Mouse (Mus musculus) cerebellum, postnatal 4 days (tissue): ENCODE data around the gene Shisa2.
"Not testable (repeated sequence)": the region's sequence is repeated elsewhere in the genome, so short reads cannot be mapped to it uniquely, and the experiment has no call there.

Source experiments
- DNase-seq, 2 experiments: peaks; one replicate each; pipeline ENCODE4 v3.0.0; 2022; ENCODE audit warnings: low spot score in 2 of 2, mixed read lengths in 1 of 2

Gene Shisa2

DNA sequence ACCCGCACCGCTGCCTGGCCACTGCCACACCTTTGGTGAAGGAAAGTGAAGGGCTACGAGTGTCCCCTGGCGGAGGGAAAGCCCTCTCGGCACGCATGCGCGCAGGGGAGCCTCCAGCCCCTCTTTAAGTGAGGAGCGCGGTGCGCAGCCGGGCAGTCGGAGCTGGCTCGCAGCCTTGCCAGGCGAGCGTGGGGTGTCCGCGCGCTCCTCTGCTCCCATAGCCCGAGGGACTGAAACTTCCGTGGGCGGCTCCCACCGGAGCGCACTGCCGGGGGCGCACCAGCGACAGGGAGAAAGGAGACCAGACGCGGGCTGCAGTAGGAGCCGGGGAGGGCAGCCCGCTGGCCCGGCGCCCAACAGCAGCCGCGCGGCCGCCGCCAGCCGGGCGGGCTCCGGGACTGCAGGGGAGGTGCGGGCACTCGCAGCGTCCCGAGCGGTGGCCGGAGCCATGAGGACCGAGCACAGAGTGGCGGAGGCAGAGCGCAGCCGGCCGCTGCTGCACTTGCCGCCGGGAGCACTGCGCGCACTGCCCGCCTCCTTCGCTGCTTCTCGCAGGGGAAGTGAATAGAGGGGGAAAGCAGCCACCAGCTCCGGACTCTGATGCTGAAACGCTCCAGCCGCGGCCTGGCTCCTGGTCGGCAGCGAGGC lies at the start of gene Shisa2:
TSS of gene Shisa2 (plus strand) at position 151 of the 648 bp plus-strand sequence.
- peak; percentile 47 to 73 for DNase-seq

DNA sequence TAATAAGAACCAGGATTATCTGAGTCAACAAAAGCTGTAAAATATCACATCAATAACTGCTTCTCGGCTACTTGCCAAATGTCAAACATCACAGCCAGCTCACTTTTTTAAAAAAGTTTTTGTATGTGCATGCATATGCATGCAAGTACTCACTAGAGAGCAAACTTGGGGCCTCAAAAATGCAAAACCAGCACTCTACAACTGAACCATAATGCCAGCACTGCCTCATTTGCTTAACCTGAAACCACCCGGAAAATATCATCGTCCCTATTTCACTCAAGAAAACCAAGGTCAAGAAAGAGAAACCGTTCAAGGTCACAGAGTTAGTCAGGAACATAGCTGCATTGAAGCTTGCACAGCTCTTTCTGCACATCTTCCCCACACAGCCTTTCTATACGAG lies 48.7 kb upstream of the Shisa2 start:
- DNase-seq, result no peak

DNA sequence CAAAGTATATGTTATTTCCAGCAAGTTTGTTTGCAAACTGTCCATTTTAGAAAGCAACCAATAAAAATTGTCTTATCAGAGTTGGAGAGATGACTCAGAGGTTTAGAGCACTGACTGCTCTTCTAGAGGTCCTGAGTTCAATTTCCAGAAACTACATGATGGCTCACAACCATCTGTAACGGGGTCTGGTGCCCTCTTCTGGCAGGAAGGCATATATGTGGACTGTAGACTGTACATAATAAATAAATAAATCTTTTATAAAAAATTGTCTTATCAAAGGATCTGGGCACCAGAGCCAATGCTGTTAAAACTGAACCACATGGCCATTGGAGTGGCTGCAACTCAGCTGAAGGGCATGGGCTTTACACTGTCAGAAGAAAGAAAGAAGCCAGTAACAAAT lies 34.5 kb upstream of the Shisa2 start:
- no peak for DNase-seq

DNA sequence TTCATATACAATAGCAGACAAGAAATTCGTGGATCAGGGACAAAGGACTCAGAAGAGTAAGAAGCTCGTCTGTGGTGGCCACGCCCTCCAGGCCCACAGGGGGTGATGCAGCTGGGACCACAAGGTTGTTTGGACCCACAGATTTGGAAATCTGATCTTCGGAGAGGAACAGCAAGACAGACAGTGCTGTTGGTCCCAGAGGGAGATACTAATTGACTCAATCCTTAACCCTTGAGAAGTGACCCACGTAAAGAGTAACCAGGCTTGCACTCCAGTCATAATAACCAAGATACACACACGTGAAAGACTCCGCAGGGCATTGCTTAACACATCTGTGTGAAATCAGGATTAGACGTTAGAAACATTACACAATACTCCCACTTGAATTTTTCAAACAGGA lies 33.2 kb upstream of the Shisa2 start:
- DNase-seq, result no peak

DNA sequence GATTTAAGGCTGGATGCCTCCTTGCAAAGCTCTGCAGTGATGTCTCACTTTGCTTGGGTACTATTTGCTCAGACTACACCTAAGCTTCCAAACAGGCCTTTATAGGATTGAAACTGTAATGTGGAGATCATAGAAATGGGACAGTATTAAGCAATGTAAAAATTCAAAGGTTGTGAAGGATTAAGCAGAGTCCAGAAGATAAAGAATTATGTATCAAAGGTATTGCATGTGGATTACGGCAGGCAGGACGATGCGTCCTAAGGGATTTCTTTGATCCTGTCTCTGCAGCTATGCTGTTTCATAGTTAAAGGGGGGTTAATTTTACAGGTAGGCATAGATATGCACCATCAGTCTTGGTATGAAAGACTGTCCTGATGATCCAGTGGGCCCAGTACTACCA lies 32.5 kb upstream of the Shisa2 start:
- no peak for DNase-seq

DNA sequence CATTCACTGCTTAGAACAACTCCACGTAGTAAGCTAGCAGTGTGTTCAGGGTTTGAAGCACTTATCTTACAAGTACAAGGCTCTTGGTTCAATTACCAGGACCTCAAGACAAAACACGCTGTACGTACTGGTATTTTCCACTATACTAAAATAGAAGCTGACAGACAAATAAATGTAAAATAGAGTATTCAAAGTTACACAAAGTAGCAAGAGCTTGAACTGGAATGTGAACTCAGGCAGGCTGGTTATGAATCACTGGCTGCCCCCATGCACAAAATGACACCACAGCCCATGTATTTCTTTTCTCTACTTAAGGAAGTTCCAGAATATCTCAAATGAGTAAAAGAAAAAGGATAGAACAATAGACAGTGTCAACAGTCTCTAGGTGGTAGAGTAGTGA lies 30.1 kb upstream of the Shisa2 start:
- no peak for DNase-seq

DNA sequence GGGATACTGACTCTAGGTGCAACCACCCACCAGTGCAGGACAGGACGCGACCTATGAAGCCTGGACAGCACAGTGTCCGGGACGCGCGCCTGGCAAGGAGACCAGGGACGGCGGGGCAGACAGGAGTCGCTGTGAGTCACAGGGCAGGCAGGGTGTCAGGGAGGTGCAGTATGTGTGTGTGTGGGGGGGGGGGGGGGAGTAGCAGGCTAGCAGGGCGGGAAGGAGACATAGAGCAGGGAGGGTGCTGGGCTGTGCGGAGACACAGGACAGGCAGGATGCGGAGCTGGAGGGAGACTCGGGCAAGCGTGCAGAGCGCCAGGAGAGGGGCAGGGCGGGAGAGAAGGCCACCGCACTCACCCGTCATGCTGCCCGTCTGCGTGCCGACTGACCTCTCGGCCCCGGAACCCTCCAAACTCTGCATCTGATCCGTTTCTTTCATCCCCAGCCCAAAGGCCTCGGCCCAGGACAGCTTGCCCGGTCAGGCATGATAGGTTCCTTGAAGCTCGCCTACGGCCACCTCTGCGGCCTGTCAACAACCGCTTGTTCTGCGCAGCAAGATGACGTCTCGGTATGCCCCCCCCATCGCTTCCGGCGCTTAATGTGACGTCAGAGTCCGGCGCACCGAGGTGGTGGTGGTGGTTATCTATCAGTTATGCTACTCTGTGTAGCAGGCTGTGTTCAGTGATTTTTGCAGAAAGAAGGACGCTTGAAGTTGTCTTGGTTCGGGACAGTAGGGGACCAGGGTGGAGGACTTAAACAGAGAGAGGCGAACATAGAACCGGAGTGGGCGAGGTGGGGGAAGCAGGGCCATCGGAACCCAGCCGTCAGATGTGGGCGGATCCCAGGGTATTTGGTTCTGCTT lies 27.5 kb upstream of the Shisa2 start, which contains the start of gene Cdadc1:
TSS of gene Cdadc1 (minus strand) at position 562 of the 862 bp plus-strand sequence.
- DNase-seq, result peak; percentile 99

DNA sequence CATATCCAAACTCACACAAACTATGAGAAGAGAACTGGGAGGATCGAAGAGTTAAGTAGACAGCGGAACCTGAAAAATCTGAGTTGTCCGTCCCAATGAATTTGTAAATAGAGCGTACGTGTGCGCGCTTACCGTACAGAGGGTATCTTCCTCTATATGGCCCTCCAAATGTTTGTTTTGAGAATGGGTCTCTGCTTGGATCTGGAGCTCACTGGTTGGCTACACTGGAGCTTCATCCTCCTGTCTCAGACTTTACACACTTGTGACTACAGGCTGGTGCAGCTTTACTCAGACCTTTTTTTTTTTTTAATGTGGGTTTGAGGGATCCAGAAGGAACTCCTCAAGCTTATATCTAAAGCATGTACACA lies 26.9 kb upstream of the Shisa2 start:
- no peak for DNase-seq

DNA sequence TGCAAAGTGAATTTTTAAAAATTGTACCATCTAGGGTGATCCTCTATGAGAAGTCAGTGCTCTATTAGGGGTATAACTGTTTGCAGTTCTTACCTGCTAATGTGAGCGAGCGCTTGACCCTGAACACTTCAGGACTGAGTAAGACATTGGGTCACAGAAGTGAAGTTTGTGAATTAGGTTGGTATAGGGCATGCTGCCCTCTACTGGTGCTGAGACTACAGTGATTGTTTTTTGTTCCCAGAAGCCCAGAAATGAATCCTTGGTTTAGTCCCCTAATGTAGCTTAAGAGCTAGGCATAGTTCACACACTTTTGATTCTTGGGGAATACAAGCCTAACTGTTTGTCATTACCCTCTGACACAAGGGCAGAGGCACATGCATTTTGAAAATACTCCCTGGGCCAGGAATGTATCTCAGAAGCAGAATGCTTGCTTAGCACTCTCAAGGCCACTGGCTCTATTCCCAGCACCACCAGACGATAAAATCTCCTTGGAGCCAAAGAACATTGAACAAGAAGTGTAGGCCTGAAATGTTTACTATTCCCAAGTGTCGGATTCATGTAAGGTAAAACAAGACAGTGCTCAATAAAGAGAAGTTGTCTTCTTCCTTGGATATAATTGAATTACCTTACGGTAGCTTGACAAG lies 21.0 kb upstream of the Shisa2 start:
- no peak for DNase-seq

DNA sequence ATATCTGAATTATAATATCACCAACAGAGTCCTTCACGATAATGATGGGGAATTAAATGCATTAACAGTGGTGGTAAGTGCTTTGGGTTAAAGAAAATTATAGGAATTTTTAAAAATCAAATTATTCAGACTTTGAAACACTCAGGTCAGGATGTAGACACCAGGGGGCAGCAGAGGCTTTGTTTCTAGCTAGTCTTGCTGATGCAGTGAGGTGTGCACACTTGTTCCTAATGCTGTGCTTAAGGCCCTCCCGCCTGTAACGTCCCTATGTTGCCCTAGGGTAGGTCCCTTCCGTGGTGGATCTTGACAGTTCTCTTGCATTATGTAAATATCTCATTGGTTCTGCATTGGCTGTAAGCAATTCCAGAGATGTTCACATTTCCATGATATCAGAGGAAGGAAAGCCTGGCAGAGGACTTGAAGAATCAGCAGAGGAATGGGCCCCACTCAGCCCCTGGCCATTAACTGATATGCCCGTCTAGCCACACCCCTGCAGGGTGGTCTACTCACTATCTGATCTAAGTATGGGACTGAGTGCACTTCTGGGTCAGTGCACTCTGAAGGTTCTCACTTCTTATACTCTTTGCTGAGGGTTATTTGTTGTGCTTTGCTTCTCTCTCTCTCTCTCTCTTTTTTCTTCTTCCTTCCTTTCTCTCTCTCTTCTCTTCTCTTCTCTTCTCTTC lies 19.3 kb upstream of the Shisa2 start:
- DNase-seq, result peak; percentile 65 to 75

DNA sequence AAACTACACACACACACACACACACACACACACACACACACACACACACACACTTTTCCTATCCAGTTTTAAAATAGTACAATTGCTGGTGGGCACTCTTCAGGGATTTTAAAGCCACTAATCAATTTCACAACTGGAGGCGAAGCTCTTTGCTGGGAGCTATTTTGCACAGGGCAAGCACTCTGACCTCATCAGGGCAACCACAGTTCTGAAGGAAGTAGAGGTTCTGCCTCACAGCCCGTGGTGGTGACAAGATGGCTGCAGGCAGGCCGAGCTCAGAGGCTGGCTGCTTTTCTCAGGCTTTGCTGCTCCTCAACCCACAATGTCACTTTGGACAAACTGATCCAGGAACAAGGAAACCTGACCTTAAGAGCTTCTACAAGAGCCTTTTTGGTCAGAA lies 18.1 kb upstream of the Shisa2 start:
- no peak for DNase-seq

DNA sequence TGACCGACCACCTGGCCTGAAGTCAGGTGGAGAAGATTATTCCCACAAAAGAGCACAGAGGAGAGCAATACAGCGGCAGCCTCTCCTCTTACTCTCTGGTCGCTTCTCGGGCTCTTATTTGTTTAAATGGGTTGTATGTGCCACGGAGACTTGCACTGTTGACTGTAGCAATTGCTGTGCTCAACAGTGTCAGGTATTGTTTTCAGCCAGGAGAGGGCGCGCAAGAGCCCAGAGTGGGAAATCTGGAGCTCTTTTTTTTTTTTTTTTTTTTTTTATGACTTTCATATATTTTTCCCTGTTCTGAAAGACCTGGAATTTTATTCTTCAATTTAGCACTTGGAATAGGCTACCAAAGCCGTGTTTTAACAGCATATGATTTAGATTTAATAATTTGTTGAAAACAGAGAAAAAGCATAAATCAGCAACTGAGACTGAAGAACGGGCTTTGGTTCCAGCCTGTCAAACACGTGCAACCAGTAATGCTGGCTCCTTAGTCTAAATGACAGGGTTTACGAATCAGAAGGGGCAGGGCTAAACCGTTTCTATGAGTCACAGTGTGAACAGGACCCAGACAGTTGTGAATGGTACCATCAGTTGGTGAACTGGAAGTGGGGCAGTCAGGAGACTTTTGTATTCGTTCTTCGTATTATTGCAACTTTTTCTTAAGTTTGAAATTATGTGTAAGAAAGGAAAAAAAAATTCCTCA lies 12.0 kb upstream of the Shisa2 start:
- peak in 1 of 2 experiments; percentile 76 for DNase-seq

DNA sequence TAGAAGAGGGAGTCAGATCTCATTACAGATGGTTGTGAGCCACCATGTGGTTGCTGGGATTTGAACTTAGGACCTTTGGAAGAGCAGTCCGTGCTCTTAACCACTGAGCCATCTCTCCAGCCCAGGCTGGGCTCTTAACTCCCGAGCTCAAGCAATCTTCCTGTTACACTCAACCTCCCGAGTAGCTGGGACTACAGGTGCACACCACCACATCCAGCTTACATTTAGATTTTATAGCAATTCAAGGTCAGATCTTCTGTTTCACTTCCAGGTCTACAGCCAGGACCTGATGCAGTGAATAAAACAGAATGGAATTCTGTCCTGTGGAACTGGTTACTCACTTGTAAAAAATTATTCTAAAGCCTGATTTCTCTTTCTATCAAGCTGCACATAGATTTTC lies 11.0 kb upstream of the Shisa2 start:
- not testable (repeated sequence) for DNase-seq

DNA sequence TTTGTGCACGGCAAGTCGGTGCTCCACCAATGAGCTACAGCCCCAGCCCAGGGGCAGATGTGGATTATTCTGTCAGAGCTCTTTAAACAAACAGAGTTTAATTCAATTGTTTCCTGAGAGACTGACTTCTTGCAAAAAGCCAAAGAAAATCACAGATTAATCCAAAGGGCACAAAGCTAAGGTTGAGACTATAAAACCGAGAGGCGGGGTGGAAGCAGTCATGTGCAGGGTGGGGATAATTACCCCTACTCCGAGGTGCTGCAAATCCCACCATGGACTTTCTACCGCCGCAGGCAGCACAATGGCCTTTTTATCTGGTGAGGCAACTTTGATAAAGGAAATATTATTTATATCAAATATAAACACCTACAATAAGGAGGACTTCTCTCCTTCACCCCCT lies 8.3 kb upstream of the Shisa2 start:
- no peak for DNase-seq

DNA sequence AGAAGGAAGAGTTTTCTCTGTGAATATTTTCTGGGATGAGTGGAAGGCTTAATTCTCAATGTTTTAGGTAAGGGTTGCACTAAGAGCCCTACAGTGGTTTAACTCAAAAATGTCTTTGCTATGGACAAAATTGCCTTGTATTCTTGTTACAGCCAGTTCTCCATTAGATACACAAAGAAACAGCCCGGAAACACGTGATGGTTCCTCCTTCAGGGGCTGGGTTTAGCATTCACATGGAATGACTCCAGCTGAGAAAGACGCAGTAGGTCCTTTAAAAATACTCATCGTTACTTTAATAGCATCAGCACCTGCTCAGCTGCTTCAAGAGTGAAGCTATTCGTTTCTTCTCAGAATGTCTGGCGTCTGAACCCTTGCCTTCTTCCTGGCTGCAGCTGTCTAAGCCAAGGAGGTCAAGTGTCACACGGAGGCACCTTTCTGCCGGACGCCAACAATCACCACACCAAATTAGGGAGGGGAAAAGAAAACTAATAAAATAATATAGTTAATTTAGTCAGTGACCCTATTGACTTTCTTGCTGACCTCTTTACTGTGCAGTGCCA lies 702 bp upstream of the Shisa2 start:
- DNase-seq, result no peak

DNA sequence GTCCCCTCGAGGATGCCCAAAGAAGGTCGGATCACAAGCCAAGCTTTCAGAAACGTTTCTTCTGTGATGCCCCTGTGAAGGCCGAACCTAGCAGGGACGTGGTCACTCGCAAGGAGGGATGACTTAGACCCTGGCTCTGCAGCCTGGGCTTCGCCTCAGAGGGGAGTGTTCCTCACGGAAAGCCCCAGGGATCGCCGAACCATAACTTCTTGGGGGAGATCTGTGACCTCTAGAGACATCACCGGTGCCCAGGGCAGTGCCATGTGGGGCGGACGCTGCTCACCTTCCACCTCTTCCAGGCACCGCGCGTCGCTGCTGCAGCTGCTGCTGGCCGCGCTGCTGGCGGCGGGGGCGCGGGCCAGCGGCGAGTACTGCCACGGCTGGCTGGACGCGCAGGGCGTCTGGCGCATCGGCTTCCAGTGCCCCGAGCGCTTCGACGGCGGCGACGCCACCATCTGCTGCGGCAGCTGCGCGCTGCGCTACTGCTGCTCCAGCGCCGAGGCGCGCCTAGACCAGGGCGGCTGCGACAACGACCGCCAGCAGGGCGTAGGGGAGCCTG lies 777 bp downstream of the Shisa2 start:
- peak in 1 of 2 experiments; percentile 64 for DNase-seq

DNA sequence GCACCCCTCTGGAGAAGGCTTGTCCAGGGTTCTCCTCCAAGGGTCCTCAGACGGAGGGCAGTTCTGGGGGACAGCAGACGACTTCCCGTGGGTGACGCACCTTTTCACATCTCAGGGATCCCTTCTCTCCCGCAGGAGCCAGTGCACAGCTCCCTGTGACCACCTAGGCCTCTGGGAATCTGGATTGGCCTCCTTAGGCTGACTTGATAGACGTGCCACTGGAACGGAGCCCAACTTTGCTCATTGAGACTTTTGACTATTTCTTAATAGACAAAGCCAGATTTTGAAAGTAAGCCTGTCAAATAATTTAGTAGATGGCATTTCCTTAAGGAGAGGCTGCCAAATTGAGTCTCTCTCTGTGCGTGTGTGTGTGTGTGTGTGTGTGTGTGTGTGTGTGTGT lies 1.6 kb downstream of the Shisa2 start:
- DNase-seq, result peak in 1 of 2 experiments; percentile 31

DNA sequence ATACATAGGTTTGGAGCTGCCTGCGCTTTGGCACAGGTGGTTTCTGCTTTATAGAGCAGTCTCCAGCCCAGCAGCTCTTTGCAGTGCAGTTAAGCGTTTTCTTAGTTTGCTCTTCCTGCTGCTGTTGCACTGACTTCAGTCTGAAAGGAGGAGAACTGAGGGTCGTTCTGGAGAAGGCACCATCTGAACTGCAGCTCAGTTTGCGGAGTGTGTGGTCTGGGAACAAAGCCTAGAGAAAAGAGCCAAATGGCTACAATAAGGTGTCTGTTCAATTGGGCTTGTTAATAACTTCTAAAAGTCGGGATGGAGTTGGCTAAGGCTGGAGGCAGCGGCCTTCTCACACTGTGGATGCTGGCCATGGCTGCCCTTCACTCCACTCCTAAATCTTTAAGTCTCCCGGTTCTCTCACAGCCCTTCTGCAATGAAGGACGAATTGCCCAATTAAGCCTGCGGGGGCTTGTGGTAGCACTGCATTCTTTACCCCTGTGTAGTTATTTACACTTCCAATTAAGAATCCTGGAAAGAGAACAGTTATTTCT lies 2.1 kb downstream of the Shisa2 start:
- no peak for DNase-seq

DNA sequence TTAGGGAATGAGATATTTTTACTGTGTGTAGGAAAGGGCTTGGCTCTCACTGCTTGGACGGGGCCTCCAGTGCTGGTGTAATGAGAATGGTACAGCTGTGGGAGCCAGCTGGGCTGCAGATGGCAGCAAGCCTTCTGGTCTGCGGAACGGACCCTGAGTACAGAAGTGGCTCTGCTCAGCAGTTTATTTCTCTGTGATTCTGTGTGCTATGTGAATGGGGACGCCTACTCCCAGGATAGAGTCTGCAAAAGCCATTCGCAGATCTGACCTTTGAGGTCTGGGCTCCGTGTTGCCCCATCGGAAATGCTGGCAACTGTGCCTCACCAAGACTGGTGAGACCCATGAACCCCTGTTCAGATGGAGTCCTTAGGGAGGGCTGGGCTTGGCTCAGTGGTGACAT lies 2.7 kb downstream of the Shisa2 start:
- DNase-seq, result peak in 1 of 2 experiments; percentile 40

DNA sequence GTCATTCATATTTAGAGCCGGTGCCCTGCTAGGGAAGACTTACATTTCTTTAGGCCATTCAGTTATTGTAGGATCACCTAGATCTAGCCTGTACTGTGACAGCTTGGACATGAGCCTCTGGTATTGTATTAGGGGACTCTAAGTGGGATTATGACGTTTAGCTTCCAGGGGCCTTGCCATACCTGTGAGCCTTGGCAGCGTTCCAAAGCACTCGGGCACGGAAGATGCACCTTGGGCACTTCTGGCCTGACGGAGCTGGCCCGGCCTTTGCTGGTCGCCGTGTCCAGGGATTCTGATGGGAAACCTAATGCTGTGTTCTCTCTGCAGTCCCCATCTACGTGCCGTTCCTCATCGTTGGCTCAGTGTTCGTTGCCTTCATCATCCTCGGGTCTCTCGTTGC lies 4.2 kb downstream of the Shisa2 start:
- no peak for DNase-seq

DNA sequence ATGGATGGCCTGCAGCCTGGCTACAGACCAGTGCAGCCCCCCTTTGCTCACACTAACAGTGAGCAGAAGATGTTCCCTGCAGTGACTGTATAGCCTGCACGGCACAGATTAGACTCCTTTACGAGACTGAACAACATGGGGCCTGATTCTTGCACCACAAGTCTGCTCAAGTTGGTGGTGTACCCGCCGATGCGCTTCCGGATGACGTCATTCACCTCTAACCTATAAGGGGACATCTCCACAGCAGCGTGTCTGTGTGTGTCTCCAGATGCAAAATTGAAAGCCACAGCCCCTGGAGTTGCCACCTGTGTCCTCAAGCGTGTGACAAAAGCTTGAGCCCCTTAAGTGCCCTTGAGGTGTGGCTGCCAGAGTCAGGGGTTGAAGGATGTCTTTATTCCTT lies 5.0 kb downstream of the Shisa2 start:
- DNase-seq, result no peak
